Mouse (Mus musculus): ENCODE results near the gene Bloc1s3.
A peak's percentile ranks its signal among the peaks of the same experiment; 100 is the strongest.
"Not testable (repeated sequence)": the region's sequence is repeated elsewhere in the genome, so short reads cannot be mapped to it uniquely, and the experiment has no call there.

Bloc1s3 gene

GRCm38 (mm10) chr7:19517652-19518365, 9.6 kb upstream of the Bloc1s3 start, which contains the start of gene Nkpd1:
Gene Nkpd1, plus strand, starts transcription at chr7:19517838.
- no peak for DNase-seq (ENCODE audit: low spot score)

- no peak for DNase-seq (ENCODE audit: low spot score)
Measured at GRCm38 (mm10) chr7:19512353-19512752, 4.2 kb upstream of the Bloc1s3 start.

GRCm38 (mm10) chr7:19511934-19512333, 3.8 kb upstream of the Bloc1s3 start:
- DNase-seq (ENCODE audit: low spot score): not testable (repeated sequence)

GRCm38 (mm10) chr7:19509786-19510185, 1.6 kb upstream of the Bloc1s3 start:
- no peak for DNase-seq (ENCODE audit: low spot score)

- DNase-seq (ENCODE audit: low spot score): peak; percentile 33
Measured at GRCm38 (mm10) chr7:19508924-19509568, 879 bp upstream of the Bloc1s3 start.

GRCm38 (mm10) chr7:19507612-19507981, 570 bp downstream of the Bloc1s3 start:
- DNase-seq (ENCODE audit: low spot score): no peak

GRCm38 (mm10) chr7:19506969-19507611, 1.1 kb downstream of the Bloc1s3 start:
- no peak for DNase-seq (ENCODE audit: low spot score)

- no peak for DNase-seq (ENCODE audit: low spot score)
Measured at GRCm38 (mm10) chr7:19506326-19506725, 1.8 kb downstream of the Bloc1s3 start.

- no peak for DNase-seq (ENCODE audit: low spot score)
Measured at GRCm38 (mm10) chr7:19503481-19504068, 4.6 kb downstream of the Bloc1s3 start.

GRCm38 (mm10) chr7:19501658-19502057, 6.5 kb downstream of the Bloc1s3 start:
- DNase-seq (ENCODE audit: low spot score): no peak

- no peak for DNase-seq (ENCODE audit: low spot score)
Measured at GRCm38 (mm10) chr7:19500420-19501363, 7.5 kb downstream of the Bloc1s3 start.

- no peak for DNase-seq (ENCODE audit: low spot score)
Measured at GRCm38 (mm10) chr7:19498326-19498725, 9.8 kb downstream of the Bloc1s3 start.

- DNase-seq (ENCODE audit: low spot score): no peak
Measured at GRCm38 (mm10) chr7:19496214-19496555, 12.0 kb downstream of the Bloc1s3 start.

- DNase-seq (ENCODE audit: low spot score): no peak
Measured at GRCm38 (mm10) chr7:19495521-19496213, 12.5 kb downstream of the Bloc1s3 start.

GRCm38 (mm10) chr7:19494751-19495474, 13.3 kb downstream of the Bloc1s3 start:
- no peak for DNase-seq (ENCODE audit: low spot score)

- no peak for DNase-seq (ENCODE audit: low spot score)
Measured at GRCm38 (mm10) chr7:19491731-19492130, 16.4 kb downstream of the Bloc1s3 start.

- DNase-seq (ENCODE audit: low spot score): no peak
Measured at GRCm38 (mm10) chr7:19489525-19489924, 18.6 kb downstream of the Bloc1s3 start.

- no peak for DNase-seq (ENCODE audit: low spot score)
Measured at GRCm38 (mm10) chr7:19486549-19486948, 21.6 kb downstream of the Bloc1s3 start.

- DNase-seq (ENCODE audit: low spot score): no peak
Measured at GRCm38 (mm10) chr7:19485488-19485887, 22.7 kb downstream of the Bloc1s3 start.

- no peak for DNase-seq (ENCODE audit: low spot score)
Measured at GRCm38 (mm10) chr7:19483281-19483680, 24.9 kb downstream of the Bloc1s3 start.
